Mouse (Mus musculus) liver, adult 2 months (tissue): Measurements from ENCODE around the gene Timm44. TPM values are rescaled to one million over a fixed set of nuclear protein-coding genes. Genes with fewer than 3 reads are reported as not detected.
A peak's percentile ranks its signal among the peaks of the same experiment; 100 is the strongest.
"Not testable (repeated sequence)": the region's sequence is repeated elsewhere in the genome, so short reads cannot be mapped to it uniquely, and the experiment has no call there.

Source experiments
- DNase-seq: peaks from one replicate; pipeline ENCODE4 v3.0.0-alpha.2; 2011; ENCODE audit warnings: low read depth, low spot score; ENCODE audit errors: extremely low read depth
- H3K27ac ChIP-seq: fragments of 200-500 bp; replicated peaks from 2 replicates; pipeline ENCODE4 v1.5.1; 2012; ENCODE audit warnings: low read depth, mild to moderate bottlenecking, control low read depth, inconsistent platforms, low read length; ENCODE audit not compliant: insufficient read depth
- H3K27me3 ChIP-seq: fragments of 200-500 bp; 2 replicates; pipeline ENCODE4 v1.6.1; 2012; ENCODE audit warnings: mild to moderate bottlenecking, moderate library complexity, low read length, inconsistent platforms; ENCODE audit not compliant: control insufficient read depth, insufficient read depth
- H3K36me3 ChIP-seq: fragments of 200-500 bp; 2 replicates; pipeline ENCODE4 v1.6.1; 2012; ENCODE audit warnings: low read length, inconsistent platforms; ENCODE audit not compliant: control insufficient read depth, insufficient read depth
- H3K4me1 ChIP-seq: fragments of 200-500 bp; 2 replicates; pipeline ENCODE4 v1.6.1; 2011; ENCODE audit warnings: low read length; ENCODE audit not compliant: control insufficient read depth, insufficient read depth
- H3K4me3 ChIP-seq: fragments of 200-500 bp; 2 replicates; pipeline ENCODE4 v1.5.1; 2011; ENCODE audit warnings: low read depth, mild to moderate bottlenecking, control low read depth, low read length, moderate library complexity; ENCODE audit not compliant: insufficient read depth
- H3K79me2 ChIP-seq: fragments of 200-500 bp; 2 replicates; pipeline ENCODE4 v1.6.1; 2012; ENCODE audit warnings: inconsistent platforms, mild to moderate bottlenecking, low read length, moderate library complexity; ENCODE audit not compliant: control insufficient read depth, insufficient read depth
- H3K9ac ChIP-seq: fragments of 200-500 bp; 2 replicates; pipeline ENCODE4 v1.6.1; 2012; ENCODE audit warnings: low read depth, mild to moderate bottlenecking, control low read depth, inconsistent platforms, low read length
- CTCF ChIP-seq: fragments of 200-500 bp; IDR thresholded peaks from 2 replicates; pipeline ENCODE4 v1.5.1; 2011; ENCODE audit warnings: low read depth, low read length, control low read depth
- POLR2A ChIP-seq: fragments of 200-500 bp; IDR thresholded peaks from 2 replicates; pipeline ENCODE4 v1.6.1; 2011; ENCODE audit warnings: low read length, control low read depth; ENCODE audit not compliant: insufficient read depth; ENCODE audit errors: extremely low read depth
- WGBS: fragments of 180-500 bp; shearing (Covaris S2); methylation state at CpG from one replicate; pipeline ENCODE4 v1.1.7; 2018; 5-methylcytosine and 5-hydroxymethylcytosine counted together
- polyA plus RNA-seq: library from polyadenylated mRNA; depleted of rRNA; stranded (reverse); fragments of >200 nt; gene quantifications from 2 replicates; pipeline ENCODE4 v1.2.3, GENCODE M21; 2012
- total RNA-seq: library from RNA; depleted of rRNA; stranded (reverse); fragments of >200 nt; gene quantifications from 2 replicates; pipeline ENCODE4 v1.2.3, GENCODE M21; 2014

Timm44 gene
- total and polyA plus RNA-seq, 2 experiments, result 39.0 to 61.2 TPM

- no peak for TF ChIP-seq CTCF
- TF ChIP-seq POLR2A, result no peak
- peaks cover 5% of the 10 kb centered on the region for H3K36me3 ChIP-seq
- no peaks in the 10 kb centered on the region for H3K79me2 ChIP-seq
- H3K4me1 ChIP-seq, result peaks cover 3% of the 10 kb centered on the region; the same call in 1 of the 2 replicates
- H3K4me3 ChIP-seq, result peak within 1 kb of the TSS; percentile 33; the same call in 1 of the 2 replicates
- H3K27ac ChIP-seq, result no peak within 1 kb of the TSS
- H3K9ac ChIP-seq, result no peak within 1 kb of the TSS
- peak; percentile 68 for DNase-seq
- WGBS, result 12% methylated on average over 26 of the region's 33 CpGs
- H3K27me3 ChIP-seq, result no peaks in the 10 kb centered on the region
Measured at GRCm38 (mm10) chr8:4259125-4259804, 16.4 kb downstream of the Timm44 start, which contains the start of gene Ctxn1. Ctxn1 (minus strand) TSS chr8:4259274.

GRCm38 (mm10) chr8:4258678-4259077 is 17.0 kb downstream of the Timm44 start:
- no peak for DNase-seq
- H3K27me3 ChIP-seq, result no peaks in the 10 kb centered on the region
- H3K9ac ChIP-seq, result no peak overlapping the region
- peaks cover 5% of the 10 kb centered on the region for H3K4me1 ChIP-seq
- 1% methylated on average over 32 of the region's 32 CpGs for WGBS
- H3K36me3 ChIP-seq, result peaks cover 5% of the 10 kb centered on the region
- no peaks in the 10 kb centered on the region for H3K79me2 ChIP-seq
- H3K4me3 ChIP-seq, result peak overlapping the region; percentile 33; the same call in 1 of the 2 replicates
- H3K27ac ChIP-seq, result no peak overlapping the region
- TF ChIP-seq POLR2A (no peak), CTCF (no peak)

GRCm38 (mm10) chr8:4258233-4258632 is 17.5 kb downstream of the Timm44 start:
- Histone ChIP-seq H3K79me2 (no peaks in the 10 kb centered on the region), H3K27me3 (no peaks in the 10 kb centered on the region), H3K9ac (no peak overlapping the region), H3K4me1 (peaks cover 5% of the 10 kb centered on the region), H3K27ac (no peak overlapping the region), H3K36me3 (peaks cover 5% of the 10 kb centered on the region), H3K4me3 (peak overlapping the region; percentile 33; the same call in 1 of the 2 replicates)
- 10% methylated on average over 35 of the region's 35 CpGs for WGBS
- TF ChIP-seq CTCF (peak; percentile 84), POLR2A (no peak)
- no peak for DNase-seq

GRCm38 (mm10) chr8:4257350-4257749 is 18.4 kb downstream of the Timm44 start:
- DNase-seq, result no peak
- no peak overlapping the region for H3K27ac ChIP-seq
- H3K4me1 ChIP-seq, result peaks cover 8% of the 10 kb centered on the region
- H3K9ac ChIP-seq, result no peak overlapping the region
- no peak overlapping the region for H3K4me3 ChIP-seq
- no peaks in the 10 kb centered on the region for H3K79me2 ChIP-seq
- peaks cover 5% of the 10 kb centered on the region for H3K36me3 ChIP-seq
- no peaks in the 10 kb centered on the region for H3K27me3 ChIP-seq
- WGBS, result 94% methylated on average over 4 of the region's 4 CpGs
- no peak for TF ChIP-seq CTCF
- no peak for TF ChIP-seq POLR2A

GRCm38 (mm10) chr8:4256911-4257310 is 18.8 kb downstream of the Timm44 start:
- TF ChIP-seq CTCF (no peak), POLR2A (no peak)
- peaks cover 5% of the 10 kb centered on the region for H3K36me3 ChIP-seq
- H3K4me1 ChIP-seq, result peaks cover 9% of the 10 kb centered on the region
- 69% methylated on average over 4 of the region's 4 CpGs for WGBS
- H3K27me3 ChIP-seq, result no peaks in the 10 kb centered on the region
- no peak overlapping the region for H3K9ac ChIP-seq
- no peak for DNase-seq
- H3K27ac ChIP-seq, result no peak overlapping the region
- H3K79me2 ChIP-seq, result no peaks in the 10 kb centered on the region
- no peak overlapping the region for H3K4me3 ChIP-seq

GRCm38 (mm10) chr8:4255471-4255870 is 20.2 kb downstream of the Timm44 start:
- not testable (repeated sequence) for H3K27ac ChIP-seq, H3K36me3 ChIP-seq, H3K4me1 ChIP-seq, DNase-seq, H3K4me3 ChIP-seq, H3K9ac ChIP-seq, H3K27me3 ChIP-seq, H3K79me2 ChIP-seq
- WGBS, result 89% methylated on average over 7 of the region's 7 CpGs
